Mouse (Mus musculus) lung, postnatal 0 days (tissue): ENCODE measurements around the gene Tdrd9. TPM values are rescaled to one million over a fixed set of nuclear protein-coding genes. Genes with fewer than 3 reads are reported as not detected.
"Not testable (repeated sequence)": the region's sequence is repeated elsewhere in the genome, so short reads cannot be mapped to it uniquely, and the experiment has no call there.

Experiments used
- ATAC-seq: fragments of 200-750 bp; cut with Nextera tagmentation; 2 replicates; pipeline ENCODE4 v1.8.0; 2017; ENCODE audit warnings: moderate library complexity
- DNase-seq: peaks from one replicate; pipeline ENCODE4 v3.0.0-alpha.2; 2016; ENCODE audit warnings: low spot score
- H3K27ac ChIP-seq: fragments of 300-500 bp; sonication (generic); 2 replicates; pipeline ENCODE4 v1.5.1; 2014; ENCODE audit warnings: antibody characterized with exemption, mild to moderate bottlenecking, low read length, mixed read lengths
- H3K27me3 ChIP-seq: fragments of 300-500 bp; sonication (generic); replicated peaks from 2 replicates; pipeline ENCODE4 v1.6.1; 2014; ENCODE audit warnings: low read length, mixed read lengths; ENCODE audit not compliant: insufficient read depth
- H3K36me3 ChIP-seq: fragments of 300-500 bp; sonication (generic); 2 replicates; pipeline ENCODE4 v1.6.1; 2014; ENCODE audit warnings: low read length, mixed read lengths; ENCODE audit not compliant: insufficient read depth
- H3K4me1 ChIP-seq: fragments of 300-500 bp; sonication (generic); 2 replicates; pipeline ENCODE4 v1.6.1; 2014; ENCODE audit warnings: antibody characterized with exemption, low read depth, low read length, mixed read lengths; ENCODE audit not compliant: insufficient read depth
- H3K4me2 ChIP-seq: fragments of 300-500 bp; sonication (generic); replicated peaks from 2 replicates; pipeline ENCODE4 v1.6.1; 2014; ENCODE audit warnings: low read depth, mild to moderate bottlenecking, low read length, moderate library complexity, mixed read lengths
- H3K4me3 ChIP-seq: fragments of 300-500 bp; sonication (generic); 2 replicates; pipeline ENCODE4 v1.5.1; 2014; ENCODE audit warnings: low read depth, low read length
- H3K9ac ChIP-seq: fragments of 300-500 bp; sonication (generic); replicated peaks from 2 replicates; pipeline ENCODE4 v1.6.1; 2014; ENCODE audit warnings: low read depth, mild to moderate bottlenecking
- H3K9me3 ChIP-seq: fragments of 300-500 bp; sonication (generic); 2 replicates; pipeline ENCODE4 v1.6.1; 2016; ENCODE audit warnings: low read length, mixed read lengths
- CTCF ChIP-seq: IDR thresholded peaks from 2 replicates; pipeline ENCODE4 v1.5.1; 2016; ENCODE audit warnings: antibody characterized with exemption, mild to moderate bottlenecking
- EP300 ChIP-seq: IDR thresholded peaks from 2 replicates; pipeline ENCODE4 v1.6.1; 2016; ENCODE audit warnings: antibody characterized with exemption, mild to moderate bottlenecking, control low read depth
- WGBS: fragments of 180-500 bp; shearing (Covaris S2); extraction: QIAGEN DNeasy Blood & Tissue Kit; methylation state at CpG from one replicate; pipeline ENCODE4 v1.1.7; 2014; 5-methylcytosine and 5-hydroxymethylcytosine counted together
- polyA plus RNA-seq: library from polyadenylated mRNA; unstranded; fragments of >200 nt; fragmentation: Nextera tagmentation; extraction: Ambion mirVana; gene quantifications from 2 replicates; pipeline ENCODE4 v1.2.1, GENCODE M21; 2015

Gene Tdrd9
- polyA plus RNA-seq, 1 experiment from 2014 or later = 0.02 TPM

- no peak overlapping the region for H3K4me3 ChIP-seq
- H3K9ac ChIP-seq = no peak overlapping the region
- TF ChIP-seq CTCF = no peak
- TF ChIP-seq EP300 = peak; percentile 92
- H3K4me1 ChIP-seq = peaks cover 23% of the 10 kb centered on the region
- ATAC-seq = peak; percentile 62
- H3K27ac ChIP-seq = peak overlapping the region; percentile 91
- WGBS = 11% methylated on average over 8 of the region's 8 CpGs
- H3K36me3 ChIP-seq = no peaks in the 10 kb centered on the region
- peak; percentile 71 for DNase-seq
- no peaks in the 10 kb centered on the region for H3K27me3 ChIP-seq
- no peaks in the 10 kb centered on the region for H3K9me3 ChIP-seq
- no peak overlapping the region for H3K4me2 ChIP-seq
Measured at GRCm38 (mm10) chr12:111945115-111945514, 26.2 kb upstream of the Tdrd9 start.

GRCm38 (mm10) chr12:111945765-111946655 lies 25.3 kb upstream of the Tdrd9 start:
- not testable (repeated sequence) for DNase-seq, H3K27me3 ChIP-seq, H3K9ac ChIP-seq, H3K9me3 ChIP-seq, H3K4me2 ChIP-seq, H3K4me3 ChIP-seq, H3K36me3 ChIP-seq
- peak; percentile 61 for ATAC-seq
- Histone ChIP-seq H3K4me1 (peaks cover 23% of the 10 kb centered on the region), H3K27ac (peak overlapping the region; percentile 91)
- WGBS = 36% methylated on average over 8 of the region's 15 CpGs

- no peaks in the 10 kb centered on the region for H3K36me3 ChIP-seq
- H3K27ac ChIP-seq = peak overlapping the region; percentile 80
- no peak overlapping the region for H3K4me2 ChIP-seq
- DNase-seq = peak; percentile 92
- no peaks in the 10 kb centered on the region for H3K27me3 ChIP-seq
- H3K9ac ChIP-seq = no peak overlapping the region
- peaks cover 23% of the 10 kb centered on the region for H3K4me1 ChIP-seq
- WGBS = 26% methylated on average over 2 of the region's 2 CpGs
- H3K9me3 ChIP-seq = no peaks in the 10 kb centered on the region
- TF ChIP-seq EP300 (no peak), CTCF (peak; percentile 89)
- H3K4me3 ChIP-seq = no peak overlapping the region
- peak; percentile 39 for ATAC-seq
Measured at GRCm38 (mm10) chr12:111946716-111947115, 24.6 kb upstream of the Tdrd9 start.

- Histone ChIP-seq H3K27ac (no peak overlapping the region), H3K4me2 (no peak overlapping the region), H3K36me3 (no peaks in the 10 kb centered on the region), H3K27me3 (no peaks in the 10 kb centered on the region), H3K9ac (no peak overlapping the region), H3K4me1 (peaks cover 5% of the 10 kb centered on the region; the same call in 1 of the 2 replicates), H3K4me3 (no peak overlapping the region), H3K9me3 (no peaks in the 10 kb centered on the region)
- DNase-seq = peak; percentile 44
- ATAC-seq = no peak
- WGBS = 36% methylated on average over 5 of the region's 5 CpGs
- TF ChIP-seq EP300 = no peak
- no peak for TF ChIP-seq CTCF
Measured at GRCm38 (mm10) chr12:111950486-111950885, 20.9 kb upstream of the Tdrd9 start.

- H3K4me1 ChIP-seq = no peaks in the 10 kb centered on the region
- peak; percentile 29; the same call in 1 of the 2 replicates for ATAC-seq
- H3K36me3 ChIP-seq = no peaks in the 10 kb centered on the region
- DNase-seq = peak; percentile 51
- no peak overlapping the region for H3K9ac ChIP-seq
- no peak for TF ChIP-seq CTCF
- TF ChIP-seq EP300 = no peak
- no peaks in the 10 kb centered on the region for H3K9me3 ChIP-seq
- H3K27ac ChIP-seq = no peak overlapping the region
- H3K27me3 ChIP-seq = no peaks in the 10 kb centered on the region
- 21% methylated on average over 5 of the region's 5 CpGs for WGBS
- no peak overlapping the region for H3K4me2 ChIP-seq
- no peak overlapping the region for H3K4me3 ChIP-seq
Measured at GRCm38 (mm10) chr12:111951701-111952100, 19.7 kb upstream of the Tdrd9 start.

- Histone ChIP-seq H3K4me2 (no peak overlapping the region), H3K36me3 (0 out of 2 replicates have a peak, but pooled peaks cover 9% of the 10 kb centered on the region), H3K4me1 (no peaks in the 10 kb centered on the region), H3K27me3 (no peaks in the 10 kb centered on the region), H3K9ac (no peak overlapping the region), H3K27ac (no peak overlapping the region), H3K4me3 (no peak overlapping the region), H3K9me3 (no peaks in the 10 kb centered on the region)
- ATAC-seq (no peak), DNase-seq (no peak)
- TF ChIP-seq EP300 = no peak
- no peak for TF ChIP-seq CTCF
- 82% methylated on average over 5 of the region's 5 CpGs for WGBS
Measured at GRCm38 (mm10) chr12:111956173-111956572, 15.2 kb upstream of the Tdrd9 start.
